Mouse (Mus musculus): ENCODE data around the gene Gm4792.

The Gm4792 gene

GRCm38 (mm10) chr10:94299301-94299700 is 798 bp upstream of the Gm4792 start:
- no peak for DNase-seq (ENCODE audit: low spot score)

GRCm38 (mm10) chr10:94295923-94296605 is 2.4 kb downstream of the Gm4792 start:
- DNase-seq (ENCODE audit: low spot score) = no peak

GRCm38 (mm10) chr10:94294933-94295750 is 3.4 kb downstream of the Gm4792 start:
- no peak for DNase-seq (ENCODE audit: low spot score)

- no peak for DNase-seq (ENCODE audit: low spot score)
These were observed 4.1 kb downstream of the Gm4792 start for GRCm38 (mm10) chr10:94294437-94294836.

GRCm38 (mm10) chr10:94282797-94283196 is 15.7 kb downstream of the Gm4792 start:
- DNase-seq (ENCODE audit: low spot score) = no peak

- DNase-seq (ENCODE audit: low spot score) = no peak
These were observed 16.3 kb downstream of the Gm4792 start for GRCm38 (mm10) chr10:94282179-94282578.

- DNase-seq (ENCODE audit: low spot score) = no peak
These were observed 22.0 kb downstream of the Gm4792 start for GRCm38 (mm10) chr10:94276511-94276910.

- no peak for DNase-seq (ENCODE audit: low spot score)
These were observed 23.2 kb downstream of the Gm4792 start for GRCm38 (mm10) chr10:94275321-94275720.

- DNase-seq (ENCODE audit: low spot score) = no peak
These were observed 32.6 kb downstream of the Gm4792 start for GRCm38 (mm10) chr10:94265656-94266542.

- DNase-seq (ENCODE audit: low spot score) = no peak
These were observed 35.3 kb downstream of the Gm4792 start for GRCm38 (mm10) chr10:94263211-94263610.

GRCm38 (mm10) chr10:94262646-94263045 is 35.9 kb downstream of the Gm4792 start:
- DNase-seq (ENCODE audit: low spot score) = no peak

- no peak for DNase-seq (ENCODE audit: low spot score)
These were observed 38.0 kb downstream of the Gm4792 start for GRCm38 (mm10) chr10:94260544-94260943.

GRCm38 (mm10) chr10:94256518-94256917 is 42.0 kb downstream of the Gm4792 start:
- no peak for DNase-seq (ENCODE audit: low spot score)

GRCm38 (mm10) chr10:94255744-94256143 is 42.8 kb downstream of the Gm4792 start:
- DNase-seq (ENCODE audit: low spot score) = no peak

GRCm38 (mm10) chr10:94254766-94255165 is 43.7 kb downstream of the Gm4792 start:
- DNase-seq (ENCODE audit: low spot score) = no peak

GRCm38 (mm10) chr10:94253260-94253807 is 45.2 kb downstream of the Gm4792 start:
- DNase-seq (ENCODE audit: low spot score) = no peak

GRCm38 (mm10) chr10:94249575-94250456 is 48.7 kb downstream of the Gm4792 start:
- no peak for DNase-seq (ENCODE audit: low spot score)

- no peak for DNase-seq (ENCODE audit: low spot score)
These were observed 50.7 kb downstream of the Gm4792 start for GRCm38 (mm10) chr10:94247748-94248349.
